Mouse (Mus musculus): Measurements from ENCODE around the gene Gins2. TPM values are rescaled to one million over a fixed set of nuclear protein-coding genes. Genes with fewer than 3 reads are reported as not detected.

The Gins2 gene
- polyA plus RNA-seq, 1 experiment from 2014 or later, result 104 TPM

- no peaks in the 10 kb centered on the region for H3K27me3 ChIP-seq
- H3K27ac ChIP-seq, result no peak overlapping the region
- ATAC-seq (ENCODE audit: low FRiP score, low read depth), result no peak
- no peak overlapping the region for H3K4me2 ChIP-seq (replicated peaks)
- no peak overlapping the region for H3K4me3 ChIP-seq
- H3K4me1 ChIP-seq, result peaks cover 8% of the 10 kb centered on the region
- H3K36me3 ChIP-seq, result no peaks in the 10 kb centered on the region
- 14% methylated on average over 5 of the region's 5 CpGs for WGBS
- H3K9me3 ChIP-seq, result no peaks in the 10 kb centered on the region
- H3K9ac ChIP-seq, result no peak overlapping the region
These were observed 6.9 kb upstream of the Gins2 start for GRCm38 (mm10) chr8:120595963-120596362.

GRCm38 (mm10) chr8:120594571-120594970, 5.5 kb upstream of the Gins2 start:
- Histone ChIP-seq H3K4me2 (replicated peaks) (no peak overlapping the region), H3K9me3 (no peaks in the 10 kb centered on the region), H3K27ac (no peak overlapping the region), H3K4me3 (no peak overlapping the region), H3K27me3 (no peaks in the 10 kb centered on the region), H3K9ac (no peak overlapping the region), H3K36me3 (no peaks in the 10 kb centered on the region), H3K4me1 (peaks cover 14% of the 10 kb centered on the region)
- WGBS, result 92% methylated on average over 5 of the region's 5 CpGs
- no peak for ATAC-seq (ENCODE audit: low FRiP score, low read depth)

GRCm38 (mm10) chr8:120591587-120592292, 2.6 kb upstream of the Gins2 start:
- no peak overlapping the region for H3K9ac ChIP-seq
- H3K27ac ChIP-seq, result no peak overlapping the region
- no peak overlapping the region for H3K4me2 ChIP-seq (replicated peaks)
- no peaks in the 10 kb centered on the region for H3K27me3 ChIP-seq
- H3K4me1 ChIP-seq, result peaks cover 22% of the 10 kb centered on the region
- no peak for ATAC-seq (ENCODE audit: low FRiP score, low read depth)
- H3K36me3 ChIP-seq, result 0 out of 2 replicates have a peak, but pooled peaks cover 3% of the 10 kb centered on the region
- 76% methylated on average over 10 of the region's 10 CpGs for WGBS
- H3K9me3 ChIP-seq, result no peaks in the 10 kb centered on the region
- H3K4me3 ChIP-seq, result no peak overlapping the region

- WGBS, result 63% methylated on average over 2 of the region's 2 CpGs
These were observed 817 bp upstream of the Gins2 start for GRCm38 (mm10) chr8:120589921-120590320.

GRCm38 (mm10) chr8:120585521-120585920, 3.6 kb downstream of the Gins2 start:
- H3K9me3 ChIP-seq, result no peaks in the 10 kb centered on the region
- H3K4me1 ChIP-seq, result peaks cover 22% of the 10 kb centered on the region
- H3K4me2 ChIP-seq (replicated peaks), result no peak overlapping the region
- no peak overlapping the region for H3K27ac ChIP-seq
- H3K27me3 ChIP-seq, result no peaks in the 10 kb centered on the region
- H3K4me3 ChIP-seq, result no peak overlapping the region
- peaks cover 56% of the 10 kb centered on the region for H3K36me3 ChIP-seq
- ATAC-seq (ENCODE audit: low FRiP score, low read depth), result no peak
- no peak overlapping the region for H3K9ac ChIP-seq
- WGBS, result 90% methylated on average over 10 of the region's 10 CpGs

More at GRCm38 (mm10) chr8:120589921-120590320, 817 bp upstream of the Gins2 start:
- peaks cover 18% of the 10 kb centered on the region for H3K36me3 ChIP-seq
- no peak for ATAC-seq (ENCODE audit: low FRiP score, low read depth)
- no peaks in the 10 kb centered on the region for H3K9me3 ChIP-seq
- peak overlapping the region; percentile 3; the same call in 1 of the 2 replicates for H3K27ac ChIP-seq
- H3K4me3 ChIP-seq, result peak overlapping the region; percentile 51
- peak overlapping the region; percentile 55; the same call in 1 of the 2 replicates for H3K9ac ChIP-seq
- peak overlapping the region; percentile 66 for H3K4me2 ChIP-seq (replicated peaks)
- H3K27me3 ChIP-seq, result no peaks in the 10 kb centered on the region
- peaks cover 22% of the 10 kb centered on the region for H3K4me1 ChIP-seq

- Histone ChIP-seq H3K27ac (no peak overlapping the region), H3K4me1 (no peaks in the 10 kb centered on the region), H3K36me3 (peaks cover 90% of the 10 kb centered on the region), H3K4me2 (replicated peaks) (no peak overlapping the region), H3K27me3 (no peaks in the 10 kb centered on the region), H3K4me3 (no peak overlapping the region), H3K9ac (no peak overlapping the region), H3K9me3 (no peaks in the 10 kb centered on the region)
- WGBS, result 88% methylated on average over 8 of the region's 8 CpGs
- no peak for ATAC-seq (ENCODE audit: low FRiP score, low read depth)
These were observed 7.3 kb downstream of the Gins2 start for GRCm38 (mm10) chr8:120581811-120582210.

- Histone ChIP-seq H3K4me1 (no peaks in the 10 kb centered on the region), H3K4me2 (replicated peaks) (no peak overlapping the region), H3K9ac (no peak overlapping the region), H3K27ac (no peak overlapping the region), H3K27me3 (no peaks in the 10 kb centered on the region), H3K9me3 (no peaks in the 10 kb centered on the region), H3K36me3 (peaks cover 91% of the 10 kb centered on the region), H3K4me3 (no peak overlapping the region)
- WGBS, result 91% methylated on average over 12 of the region's 12 CpGs
- no peak for ATAC-seq (ENCODE audit: low FRiP score, low read depth)
These were observed 7.8 kb downstream of the Gins2 start for GRCm38 (mm10) chr8:120581329-120581728.

GRCm38 (mm10) chr8:120580336-120581000, 8.6 kb downstream of the Gins2 start:
- Histone ChIP-seq H3K27ac (no peak overlapping the region), H3K4me2 (replicated peaks) (no peak overlapping the region), H3K4me3 (no peak overlapping the region), H3K36me3 (peaks cover 94% of the 10 kb centered on the region), H3K9me3 (no peaks in the 10 kb centered on the region), H3K9ac (peak overlapping the region; percentile 43; the same call in 1 of the 2 replicates), H3K4me1 (no peaks in the 10 kb centered on the region), H3K27me3 (no peaks in the 10 kb centered on the region)
- WGBS, result 89% methylated on average over 8 of the region's 8 CpGs
- ATAC-seq (ENCODE audit: low FRiP score, low read depth), result no peak

- no peak for ATAC-seq (ENCODE audit: low FRiP score, low read depth)
- Histone ChIP-seq H3K36me3 (peaks cover 99% of the 10 kb centered on the region), H3K27ac (no peak overlapping the region), H3K4me1 (peaks cover 17% of the 10 kb centered on the region), H3K4me3 (no peak overlapping the region), H3K4me2 (replicated peaks) (no peak overlapping the region), H3K27me3 (no peaks in the 10 kb centered on the region), H3K9ac (no peak overlapping the region), H3K9me3 (no peaks in the 10 kb centered on the region)
- WGBS, result 91% methylated on average over 17 of the region's 17 CpGs
These were observed 11.3 kb downstream of the Gins2 start for GRCm38 (mm10) chr8:120577821-120578220.

GRCm38 (mm10) chr8:120575801-120576200, 13.3 kb downstream of the Gins2 start:
- H3K9me3 ChIP-seq, result no peaks in the 10 kb centered on the region
- no peak overlapping the region for H3K4me2 ChIP-seq (replicated peaks)
- no peak overlapping the region for H3K9ac ChIP-seq
- ATAC-seq (ENCODE audit: low FRiP score, low read depth), result no peak
- WGBS, result 46% methylated on average over 9 of the region's 9 CpGs
- H3K4me3 ChIP-seq, result no peak overlapping the region
- H3K27me3 ChIP-seq, result no peaks in the 10 kb centered on the region
- peaks cover 19% of the 10 kb centered on the region for H3K4me1 ChIP-seq
- no peak overlapping the region; the same call in 1 of the 2 replicates for H3K27ac ChIP-seq
- peaks cover 99% of the 10 kb centered on the region for H3K36me3 ChIP-seq

- peaks cover 97% of the 10 kb centered on the region for H3K36me3 ChIP-seq
- WGBS, result 72% methylated on average over 19 of the region's 19 CpGs
- H3K27me3 ChIP-seq, result no peaks in the 10 kb centered on the region
- no peak for ATAC-seq (ENCODE audit: low FRiP score, low read depth)
- peaks cover 26% of the 10 kb centered on the region for H3K4me1 ChIP-seq
- no peak overlapping the region for H3K4me2 ChIP-seq (replicated peaks)
- H3K4me3 ChIP-seq, result no peak overlapping the region
- no peaks in the 10 kb centered on the region for H3K9me3 ChIP-seq
- no peak overlapping the region for H3K9ac ChIP-seq
- no peak overlapping the region for H3K27ac ChIP-seq
These were observed 14.2 kb downstream of the Gins2 start for GRCm38 (mm10) chr8:120574941-120575340.

- Histone ChIP-seq H3K27me3 (no peaks in the 10 kb centered on the region), H3K9me3 (no peaks in the 10 kb centered on the region), H3K4me1 (peaks cover 31% of the 10 kb centered on the region), H3K27ac (peak overlapping the region; percentile 28; the same call in 1 of the 2 replicates), H3K4me2 (replicated peaks) (no peak overlapping the region), H3K4me3 (no peak overlapping the region), H3K9ac (no peak overlapping the region), H3K36me3 (peaks cover 99% of the 10 kb centered on the region)
- ATAC-seq (ENCODE audit: low FRiP score, low read depth), result no peak
- WGBS, result 69% methylated on average over 11 of the region's 11 CpGs
These were observed 15.2 kb downstream of the Gins2 start for GRCm38 (mm10) chr8:120573866-120574265.
